Mouse (Mus musculus) lung, adult 2 months (tissue): ENCODE measurements around the gene Hoxc4.

Experiments
- CTCF ChIP-seq: fragments of 200-500 bp; IDR thresholded peaks from 2 replicates; pipeline ENCODE4 v1.5.1; 2011; ENCODE audit warnings: mild to moderate bottlenecking, low read length, control low read depth; ENCODE audit not compliant: insufficient read depth
- POLR2A ChIP-seq: fragments of 200-500 bp; IDR thresholded peaks from 2 replicates; pipeline ENCODE4 v1.6.1; 2011; ENCODE audit warnings: low read depth, mild to moderate bottlenecking, control low read depth, low read length, borderline replicate concordance; ENCODE audit errors: extremely low read depth

DNA sequence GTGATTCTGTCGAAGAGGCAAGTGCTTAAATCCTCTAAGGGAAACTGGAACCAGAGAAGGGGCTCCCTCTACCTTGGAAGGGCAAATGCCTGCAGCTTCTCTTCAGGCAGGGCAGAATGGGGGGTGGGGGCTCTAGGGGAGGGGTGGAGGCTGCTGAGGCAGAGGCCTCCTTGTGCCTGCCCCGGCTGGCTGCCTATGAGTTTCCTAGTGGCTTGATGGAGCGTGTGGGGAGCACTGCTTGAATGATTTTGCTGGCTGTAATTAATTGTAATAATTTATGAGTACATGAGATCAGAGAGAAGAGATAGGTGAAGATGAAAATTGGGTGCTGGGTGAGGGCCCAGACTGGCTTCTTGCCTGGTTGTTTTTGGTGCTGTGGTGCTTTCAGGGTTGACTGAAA lies 33.8 kb upstream of the Hoxc4 start:
- TF ChIP-seq CTCF, result no peak
- TF ChIP-seq POLR2A, result no peak
